Mouse (Mus musculus) lung, adult 18-20 months (tissue): ENCODE data around the gene Zfp830.

ENCODE experiments used
- DNase-seq, 2 experiments: peaks; one replicate each; pipeline ENCODE4 v3.0.0; 2022; ENCODE audit warnings: mixed read lengths in 2 of 2

Zfp830 gene

DNA sequence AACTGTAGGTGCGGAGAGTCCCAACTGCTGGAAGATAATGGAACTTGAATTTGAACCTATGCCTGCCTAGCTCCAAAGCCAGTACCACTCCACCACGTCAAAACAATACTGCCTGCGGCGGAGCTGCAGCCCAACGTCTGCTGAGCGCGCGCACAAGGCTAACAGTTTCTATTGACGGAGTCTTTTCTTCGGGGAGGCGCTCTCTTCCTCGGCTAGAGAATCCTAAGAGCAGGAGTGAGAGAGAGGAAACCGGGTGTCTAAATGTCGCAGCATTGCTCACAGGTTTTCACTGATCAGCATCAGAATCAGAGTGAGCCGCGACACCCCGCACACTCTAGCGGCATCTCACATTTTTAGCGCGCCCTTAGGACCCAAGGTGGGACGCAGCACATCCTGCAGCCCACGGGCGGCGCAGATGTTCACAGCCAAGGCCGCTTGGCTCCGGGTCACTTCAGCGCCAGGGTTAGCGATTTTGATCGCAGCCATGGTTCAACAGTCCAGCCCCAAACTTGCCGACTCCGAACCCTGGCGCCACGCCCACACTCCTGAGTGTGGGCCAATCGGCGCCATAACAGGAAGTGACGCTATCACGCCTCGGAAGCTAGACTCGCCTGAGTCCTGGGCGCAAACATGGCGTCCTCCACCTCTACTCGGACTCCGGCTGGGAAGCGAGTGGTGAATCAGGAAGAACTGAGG is at the start of gene Zfp830, which contains the start of gene Cct6b:
Zfp830 (plus strand) TSS at position 604 of the 696 bp plus-strand sequence.
Cct6b (minus strand) TSS at position 580 of the 696 bp plus-strand sequence.
- peak; percentile 91 to 93 for DNase-seq

DNA sequence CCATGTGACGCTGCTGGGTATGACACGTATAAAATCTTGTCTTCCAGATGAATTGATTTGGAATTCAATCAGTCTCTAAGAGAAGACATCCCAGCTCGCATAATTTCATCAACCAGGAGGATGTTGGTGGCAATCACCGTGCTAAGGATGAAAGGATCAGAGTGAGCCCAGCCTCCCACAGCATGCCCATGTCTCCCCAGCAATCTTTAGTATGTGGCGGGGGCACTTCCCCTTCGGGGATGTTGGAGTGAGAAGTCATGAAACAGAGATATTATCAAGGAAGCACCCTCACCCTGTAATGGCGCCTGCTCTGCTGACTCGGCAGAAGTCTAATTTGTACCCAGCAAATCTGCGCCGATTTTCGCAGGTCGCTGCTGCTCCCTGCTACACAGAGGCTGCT is 44.9 kb upstream of the Zfp830 start:
- no peak for DNase-seq

DNA sequence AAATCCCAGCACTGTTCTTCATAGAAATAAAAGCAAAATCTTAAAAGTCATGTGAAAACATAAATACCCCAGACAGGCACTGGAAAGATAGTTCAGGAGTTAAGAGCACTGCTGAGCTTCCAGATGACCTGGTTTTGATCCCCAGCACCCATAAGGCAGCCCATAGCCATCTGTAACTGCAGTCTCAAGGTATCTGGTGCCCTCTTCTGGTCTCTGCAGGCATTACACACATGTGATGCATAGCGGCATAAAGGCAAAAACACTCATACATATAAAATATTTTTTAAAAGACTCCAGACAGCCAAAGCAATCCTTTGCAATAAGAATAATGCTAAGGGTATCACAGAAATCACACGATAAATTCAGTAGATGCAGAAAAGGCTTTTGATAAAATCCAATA is 37.3 kb upstream of the Zfp830 start:
- DNase-seq, result no peak

GRCm38 (mm10) chr11:82734227-82734626 is 29.9 kb upstream of the Zfp830 start:
- DNase-seq, result no peak

DNA sequence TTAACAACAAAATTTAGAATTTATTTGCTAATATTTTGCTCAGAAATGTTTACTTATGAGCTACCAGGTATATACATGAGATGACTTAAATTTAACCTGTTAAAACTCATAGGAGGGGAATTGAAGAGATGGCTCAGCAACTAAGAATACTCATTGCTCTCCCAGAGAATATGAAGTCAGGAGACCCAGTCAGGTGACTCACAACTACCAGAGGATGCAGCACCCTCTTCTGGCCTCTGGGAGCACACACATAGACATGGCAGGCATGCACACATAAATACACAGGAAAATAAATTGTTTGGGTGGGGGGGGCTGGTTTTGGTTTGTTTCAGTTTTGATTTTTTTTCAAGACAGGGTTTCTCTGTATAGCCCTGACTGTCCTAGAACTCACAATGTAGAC is 25.1 kb upstream of the Zfp830 start:
- DNase-seq, result no peak

DNA sequence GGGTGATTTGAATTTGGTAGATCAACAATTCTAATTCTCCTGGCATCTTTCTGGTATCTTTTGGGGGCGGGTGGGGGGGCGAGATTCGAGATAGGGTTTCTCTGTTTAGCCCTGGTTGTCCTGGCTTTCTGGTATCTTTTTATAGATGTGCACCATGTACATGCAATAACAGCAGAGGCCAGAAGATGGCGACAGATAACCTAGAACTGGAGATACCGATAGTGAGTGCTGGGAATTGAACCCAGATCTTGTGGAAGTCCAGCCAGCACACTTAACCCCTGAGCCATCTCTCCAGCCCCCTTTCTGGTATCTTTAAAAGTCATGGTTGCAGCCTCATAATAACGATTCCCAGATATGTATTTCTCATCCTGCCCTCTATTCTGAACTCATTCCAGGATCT is 18.0 kb upstream of the Zfp830 start:
- peak; percentile 30 to 43 for DNase-seq

DNA sequence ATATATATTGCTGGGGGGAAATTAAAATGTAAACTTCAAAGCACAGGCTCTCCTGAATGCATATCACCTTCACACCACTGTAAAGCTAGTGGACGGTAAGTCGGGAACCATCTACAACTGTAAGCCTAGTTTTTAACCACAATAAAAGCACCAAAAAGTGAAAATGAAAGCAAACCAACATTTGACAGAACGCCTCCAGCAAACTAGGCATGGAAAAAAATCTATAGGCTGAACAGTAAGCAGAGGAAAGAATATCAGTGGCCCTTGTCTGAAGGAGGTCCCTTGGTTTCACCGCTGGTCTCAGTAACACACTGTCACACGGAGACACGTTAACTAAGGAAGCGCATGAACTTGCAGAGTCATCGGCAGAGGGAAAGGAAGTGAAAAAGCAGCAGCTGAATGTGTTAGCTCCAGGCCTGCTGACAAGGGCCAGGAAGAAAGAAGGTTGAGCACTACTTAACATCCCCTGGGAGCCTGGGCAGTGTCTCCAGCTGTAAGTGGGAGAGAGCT is 17.2 kb upstream of the Zfp830 start:
- DNase-seq, result peak in 1 of 2 experiments; percentile 5

DNA sequence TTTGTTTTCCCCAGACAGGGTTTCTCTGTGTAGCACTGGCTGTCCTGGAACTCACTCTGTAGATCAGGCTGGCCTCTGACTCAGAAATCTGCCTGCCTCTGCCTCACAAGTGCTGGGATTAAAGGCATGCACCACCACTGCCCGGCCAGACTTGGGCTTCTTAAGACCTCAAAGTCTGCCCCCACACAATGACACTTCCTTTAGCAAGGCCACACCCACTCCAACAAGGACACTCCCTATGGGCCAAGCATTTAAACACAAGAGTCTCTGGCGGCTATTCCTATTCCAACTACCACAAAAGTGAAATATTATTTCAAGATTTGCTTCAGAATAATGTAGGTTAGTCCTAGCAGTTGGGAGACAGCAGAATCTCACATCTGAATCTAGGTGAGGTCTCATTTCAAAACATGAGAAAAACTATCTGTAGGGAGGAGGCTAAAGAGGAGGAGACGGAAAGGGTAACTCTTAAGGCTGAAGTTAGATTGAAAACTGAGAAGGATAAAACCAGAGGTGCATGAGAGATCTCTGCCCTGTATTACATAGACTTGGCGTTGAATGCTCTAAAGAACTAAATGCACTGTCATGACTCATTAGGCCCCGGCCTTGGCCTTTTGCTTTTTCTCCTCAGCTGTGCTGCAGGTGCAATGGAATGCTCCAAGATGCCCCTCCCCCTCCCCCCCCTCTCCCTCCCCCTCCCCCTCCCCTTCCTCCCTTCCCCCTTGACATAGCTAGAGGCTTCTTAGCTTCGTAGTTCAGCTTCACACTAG is 11.6 kb upstream of the Zfp830 start:
- no peak for DNase-seq

DNA sequence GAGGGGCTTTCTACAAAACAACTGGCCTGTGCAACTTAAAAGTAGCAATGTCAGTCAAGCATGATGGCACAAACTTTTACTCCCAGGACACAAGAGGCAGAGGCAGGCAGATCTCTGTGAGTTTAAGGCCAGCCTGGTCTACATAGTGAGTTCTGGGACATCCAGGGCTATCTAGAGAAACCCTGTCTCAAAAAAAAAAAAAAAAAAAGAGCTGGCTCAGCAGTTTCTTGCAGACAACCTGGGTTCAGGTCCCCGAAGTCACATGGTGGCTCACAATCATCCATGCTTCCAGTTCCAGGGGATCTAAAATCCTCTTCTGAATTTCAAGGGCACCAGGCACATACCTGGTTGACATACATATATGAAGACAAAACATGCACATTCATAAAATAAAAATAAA is 8.2 kb upstream of the Zfp830 start:
- no peak for DNase-seq

GRCm38 (mm10) chr11:82762286-82762829 is 1.8 kb upstream of the Zfp830 start:
- DNase-seq, result no peak

GRCm38 (mm10) chr11:82763261-82763660 is 884 bp upstream of the Zfp830 start:
- no peak for DNase-seq

DNA sequence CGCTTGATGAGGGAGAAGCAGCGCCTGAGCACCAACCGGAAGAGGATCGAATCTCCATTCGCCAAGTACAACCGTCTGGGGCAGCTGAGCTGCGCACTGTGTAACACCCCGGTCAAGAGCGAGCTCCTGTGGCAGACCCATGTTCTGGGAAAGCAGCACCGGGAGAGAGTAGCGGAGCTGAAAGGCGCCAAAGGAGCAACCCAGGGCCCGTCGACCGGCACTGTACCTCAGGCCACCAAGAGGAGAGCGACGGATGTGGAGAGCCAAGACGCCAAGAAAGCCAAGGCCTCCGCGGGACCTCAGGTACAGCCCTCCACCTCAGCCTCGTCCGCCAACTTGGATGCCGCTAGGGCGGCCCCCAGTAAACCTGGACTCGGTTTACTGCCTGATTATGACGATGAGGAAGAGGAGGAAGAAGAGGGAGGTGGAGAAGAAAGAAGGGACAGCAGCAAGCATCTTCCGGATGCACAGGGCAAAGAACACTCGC is 336 bp downstream of the Zfp830 start:
- no peak for DNase-seq

DNA sequence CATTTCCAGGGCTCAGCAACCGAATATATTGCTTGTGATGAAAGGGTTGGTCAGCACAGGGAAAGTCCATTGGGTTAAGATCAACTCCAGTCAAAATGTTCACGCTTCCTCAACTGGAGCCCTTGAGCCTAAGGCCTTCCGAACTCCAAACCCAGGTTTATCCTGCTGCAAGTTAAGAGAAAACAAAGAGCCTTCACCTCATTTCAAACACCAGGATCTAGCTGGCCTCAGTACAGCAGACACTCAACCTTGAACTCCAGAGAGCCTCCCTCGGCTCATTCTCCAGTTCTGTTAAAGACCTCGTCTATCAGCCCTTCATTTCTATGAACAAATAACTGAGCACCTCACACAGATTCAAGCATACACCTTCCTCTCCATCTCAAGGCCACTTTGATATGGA is 16.0 kb downstream of the Zfp830 start:
- DNase-seq, result no peak

DNA sequence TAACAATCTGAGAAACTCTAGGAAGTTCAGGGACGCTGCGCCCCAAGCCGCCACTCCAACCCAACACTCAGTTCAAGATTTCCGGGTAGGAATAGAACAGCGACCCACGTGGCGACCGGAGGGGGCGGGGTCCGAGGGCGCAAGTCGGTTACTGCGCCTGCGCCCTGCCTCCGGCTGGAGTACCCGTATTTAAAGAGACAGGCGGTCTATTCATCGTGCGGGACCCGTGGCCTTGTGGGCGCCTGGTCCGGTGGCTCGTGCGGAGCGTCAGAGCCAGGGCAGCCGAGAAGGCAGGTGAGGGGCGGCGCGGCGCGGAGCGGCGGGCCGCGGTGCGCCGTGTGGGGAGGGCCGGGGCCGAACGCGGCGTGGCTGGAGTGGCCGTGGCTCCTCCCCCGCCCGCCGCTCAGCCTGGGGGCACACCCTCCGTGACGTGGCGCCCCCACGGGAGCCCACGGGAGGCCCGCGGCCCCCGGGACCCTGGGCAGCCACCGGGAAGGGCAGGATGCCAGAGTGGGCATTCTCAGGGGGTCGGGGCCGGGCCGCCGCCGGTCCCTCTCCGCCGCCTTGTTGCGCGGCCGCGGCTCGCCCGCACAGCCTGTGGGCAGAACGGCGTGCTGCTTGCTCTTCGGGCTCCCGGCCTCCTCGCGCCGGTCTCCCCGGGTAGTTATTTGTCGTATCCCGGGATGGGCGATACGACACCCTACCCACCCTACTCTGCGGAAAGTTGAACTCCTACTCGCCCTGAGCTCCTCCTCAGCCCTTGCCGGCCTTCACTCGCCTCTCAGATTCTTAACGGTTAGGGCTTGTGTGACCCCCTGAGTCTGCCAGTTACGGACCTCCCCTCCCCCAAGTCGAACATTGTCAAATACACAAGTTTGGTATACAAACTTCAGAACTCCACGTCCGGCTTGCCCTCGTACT is 17.1 kb downstream of the Zfp830 start, which contains the start of gene Lig3:
Lig3 (plus strand) TSS at position 126 of the 921 bp plus-strand sequence.
- peak; percentile 95 for DNase-seq

DNA sequence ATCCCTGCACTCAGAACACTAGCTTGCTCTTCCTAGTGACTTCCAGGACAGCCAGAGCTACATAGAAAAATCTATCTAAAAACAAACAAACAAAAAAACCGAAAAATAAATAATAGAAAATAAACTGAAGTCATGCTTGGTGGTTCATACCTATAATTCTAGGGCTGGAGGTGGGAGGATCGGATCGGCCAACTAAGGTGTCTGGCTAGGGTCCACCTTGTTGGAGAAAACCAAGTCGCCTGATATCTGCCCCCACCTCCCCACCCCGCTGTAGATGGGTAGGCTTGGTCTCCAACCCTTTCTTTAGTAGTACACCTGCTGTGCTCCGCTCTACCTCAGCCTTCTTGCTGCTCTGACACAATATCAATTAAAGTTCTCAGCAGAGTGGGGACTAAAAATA is 18.1 kb downstream of the Zfp830 start:
- DNase-seq, result no peak

DNA sequence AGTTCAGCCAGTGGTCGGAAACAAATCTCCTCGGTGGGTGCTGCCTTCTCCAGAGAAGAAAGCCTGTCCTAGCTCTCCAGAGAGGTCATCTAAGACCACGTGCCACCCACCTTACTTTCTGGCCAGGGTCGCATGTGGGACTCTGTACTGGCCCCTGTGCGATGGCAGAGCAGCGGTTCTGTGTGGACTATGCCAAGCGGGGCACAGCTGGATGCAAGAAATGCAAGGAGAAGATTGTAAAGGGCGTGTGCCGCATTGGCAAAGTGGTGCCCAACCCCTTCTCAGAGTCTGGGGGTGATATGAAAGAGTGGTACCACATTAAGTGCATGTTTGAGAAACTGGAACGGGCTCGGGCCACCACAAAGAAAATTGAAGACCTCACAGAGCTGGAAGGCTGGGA is 19.3 kb downstream of the Zfp830 start:
- DNase-seq, result no peak

GRCm38 (mm10) chr11:82806656-82807055 is 42.5 kb downstream of the Zfp830 start:
- no peak for DNase-seq

- no peak for DNase-seq
These were observed 43.2 kb downstream of the Zfp830 start for GRCm38 (mm10) chr11:82807370-82807769.

DNA sequence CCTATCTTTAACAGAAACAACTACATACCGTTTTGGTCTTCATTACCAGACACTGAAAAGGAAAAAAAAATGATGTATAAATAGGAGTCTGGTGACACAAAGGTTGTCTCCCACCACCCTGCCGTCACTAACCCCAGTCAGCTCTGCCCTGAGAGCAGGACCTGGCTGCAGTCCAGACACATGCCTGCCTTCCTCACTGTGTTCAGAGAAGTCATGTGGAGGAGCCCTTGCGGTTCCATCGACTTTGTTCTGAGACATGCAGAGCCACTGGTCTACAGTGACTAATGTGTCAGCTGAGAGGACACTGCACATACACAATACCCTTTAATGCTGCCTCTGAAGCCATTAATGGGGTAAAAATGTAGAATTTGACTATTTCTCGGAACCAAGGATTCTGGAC is 44.3 kb downstream of the Zfp830 start:
- DNase-seq, result no peak
